Mouse (Mus musculus): ENCODE measurements around the gene Cckbr.
A peak's percentile ranks its signal among the peaks of the same experiment; 100 is the strongest.

The Cckbr gene

DNA sequence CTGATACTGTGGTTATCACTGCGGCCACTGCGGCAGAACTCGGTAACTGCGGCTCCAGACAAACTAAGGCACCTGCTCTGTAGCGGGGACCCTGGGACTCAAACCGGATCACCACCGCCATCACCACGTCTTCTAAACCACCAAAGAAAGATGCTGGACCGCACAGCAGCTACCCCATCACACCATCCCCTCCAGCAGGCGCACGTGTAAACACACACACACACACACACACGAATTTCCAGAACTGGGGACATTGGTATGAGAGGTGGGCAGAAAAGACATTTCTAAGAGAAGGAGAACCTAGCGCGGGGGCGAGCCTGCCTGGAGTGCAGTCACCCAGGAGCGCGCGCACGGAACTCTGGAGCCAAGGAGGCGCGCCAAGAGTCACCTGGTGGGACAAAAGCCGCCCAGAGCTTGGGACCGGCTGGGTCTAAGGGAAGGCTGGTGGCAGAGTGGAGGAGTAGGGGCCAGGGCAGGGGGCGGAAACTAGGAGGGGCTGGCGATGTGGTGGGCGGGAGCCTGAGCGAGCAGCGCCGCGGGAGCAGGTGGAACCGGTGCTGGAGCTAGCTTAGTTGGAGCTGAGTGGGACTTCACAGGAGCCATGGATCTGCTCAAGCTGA is at the start of gene Cckbr:
Gene Cckbr (plus strand): TSS at position 308 of the 620 bp plus-strand sequence.
- DNase-seq (ENCODE audit: inconsistent age in 2 of 2, low spot score in 1 of 2) = no peak

DNA sequence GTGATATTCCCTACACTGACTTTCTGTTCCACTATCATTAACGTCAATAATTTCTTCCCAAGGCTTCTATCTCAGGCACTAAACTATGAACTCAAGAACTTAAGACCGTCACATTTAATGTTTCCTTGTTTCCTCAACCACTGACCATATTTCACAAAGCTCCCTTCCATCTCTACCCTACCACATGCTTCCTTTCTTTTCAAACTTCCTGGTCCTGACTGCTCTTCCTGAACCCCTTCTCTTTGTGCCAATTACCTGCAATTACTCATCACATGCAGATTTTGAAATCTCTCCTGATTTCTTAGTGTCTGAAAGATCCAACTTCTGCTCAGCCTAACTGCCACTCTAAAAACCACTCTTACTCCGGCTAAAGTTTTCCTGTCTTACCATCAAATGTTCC is 45.2 kb upstream of the Cckbr start:
- DNase-seq (ENCODE audit: inconsistent age in 2 of 2, low spot score in 1 of 2) = no peak

DNA sequence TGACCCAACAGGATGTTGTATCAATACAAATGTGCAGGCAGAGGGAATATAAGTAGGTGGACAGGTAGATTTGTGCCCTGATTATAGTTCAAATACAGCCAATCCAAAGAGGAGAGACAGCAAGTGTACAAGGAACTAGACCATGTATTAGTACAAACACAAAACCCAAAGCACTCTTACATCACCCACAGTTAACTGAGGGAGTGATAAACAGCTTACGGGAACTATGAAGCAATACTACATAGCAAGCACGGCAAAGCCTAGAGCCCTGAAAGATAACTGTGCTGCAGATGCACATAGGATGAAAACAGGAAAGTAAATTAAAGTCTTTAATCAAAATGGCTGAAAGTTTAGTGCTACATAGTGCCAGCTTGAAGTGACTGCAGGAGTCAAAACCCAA is 37.8 kb upstream of the Cckbr start:
- DNase-seq (ENCODE audit: inconsistent age in 2 of 2, low spot score in 1 of 2) = no peak

DNA sequence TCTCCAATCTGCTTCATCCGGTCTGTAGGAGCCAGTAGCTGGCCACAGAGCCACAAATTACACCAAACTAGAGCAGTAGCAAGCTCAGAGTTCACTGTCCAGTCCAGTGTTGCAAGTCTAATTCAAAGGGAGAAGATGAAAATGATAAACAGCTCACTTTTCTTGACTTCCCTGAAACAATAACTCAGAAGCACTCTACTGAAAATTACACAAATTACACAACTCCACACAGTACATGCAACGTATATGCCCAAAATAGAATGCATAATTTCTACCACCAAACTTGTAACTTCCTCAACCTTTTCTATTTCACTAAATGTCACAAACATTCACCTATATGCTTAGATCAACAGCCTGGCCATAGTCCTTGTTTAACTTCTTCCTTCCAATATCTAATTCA is 35.3 kb upstream of the Cckbr start:
- no peak for DNase-seq (ENCODE audit: inconsistent age in 2 of 2, low spot score in 1 of 2)

DNA sequence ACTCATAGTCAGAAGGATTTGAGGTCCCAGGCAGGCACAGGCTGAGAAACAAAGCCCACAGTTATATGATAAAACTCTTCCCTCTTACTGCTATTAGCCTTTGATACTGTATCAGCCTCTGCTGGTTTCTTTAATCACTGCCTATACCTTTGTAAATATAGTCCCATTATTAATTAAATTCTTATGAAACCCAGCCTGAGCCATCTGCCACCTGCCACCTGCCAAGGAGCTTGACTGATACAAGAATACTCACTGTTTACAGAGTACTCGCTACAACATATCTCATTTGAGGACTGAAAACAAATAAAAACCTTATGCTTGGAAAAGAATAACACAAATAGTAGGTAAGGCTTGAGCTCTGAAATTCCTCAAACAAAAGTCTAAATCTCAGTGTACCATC is 30.9 kb upstream of the Cckbr start:
- no peak for DNase-seq (ENCODE audit: inconsistent age in 2 of 2, low spot score in 1 of 2)

DNA sequence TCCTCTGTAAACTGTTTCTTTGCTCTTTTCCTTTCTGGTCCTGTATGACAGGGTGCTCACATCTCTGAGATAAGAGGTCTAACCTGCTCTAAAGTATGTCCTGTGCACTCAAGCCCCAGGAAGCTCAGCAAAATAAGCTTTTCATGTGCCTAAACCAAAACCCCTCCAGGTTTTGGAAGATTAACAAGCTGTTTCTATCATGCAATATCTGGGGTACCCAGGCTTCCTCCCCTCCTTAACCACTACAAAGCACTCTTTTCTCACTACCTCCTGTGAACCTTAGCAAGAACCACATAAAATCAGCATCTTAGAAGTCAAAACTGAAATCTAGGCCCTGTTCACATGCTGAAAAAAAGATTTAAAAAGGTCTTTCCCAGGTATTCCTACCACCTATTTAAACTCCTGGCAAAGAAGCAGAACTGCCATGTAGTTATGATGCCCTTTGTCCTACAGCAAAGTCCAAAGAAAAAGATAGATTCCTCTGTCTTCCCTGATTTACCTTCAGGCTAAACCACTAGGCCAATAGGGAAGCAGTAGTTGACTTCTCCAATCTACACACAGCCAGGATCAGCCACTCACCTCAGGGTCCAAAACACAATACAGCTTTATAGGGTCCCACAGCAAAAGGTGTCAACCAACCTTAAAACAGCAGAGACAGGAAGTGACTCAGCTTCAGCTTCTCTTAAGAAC is 30.3 kb upstream of the Cckbr start:
- no peak for DNase-seq (ENCODE audit: inconsistent age in 2 of 2, low spot score in 1 of 2)

DNA sequence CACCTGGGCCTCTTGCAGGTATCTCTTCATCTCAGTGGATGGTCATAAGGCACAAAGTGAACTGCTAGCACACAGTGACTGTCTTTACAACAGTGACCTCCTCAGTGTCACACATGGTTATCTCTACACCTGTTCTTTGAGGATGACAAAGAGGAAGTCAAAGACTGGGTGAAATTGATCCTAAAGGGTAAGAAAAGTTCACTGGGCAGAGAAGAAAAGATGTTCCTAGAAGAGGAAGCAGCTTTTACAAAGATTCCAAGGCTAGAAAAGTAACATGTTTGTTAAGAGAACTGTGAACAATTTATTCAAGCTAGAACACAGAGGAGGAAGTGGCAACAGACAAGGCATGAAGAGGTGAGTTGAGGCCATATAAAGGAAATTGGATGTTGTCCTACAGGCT is 29.4 kb upstream of the Cckbr start:
- no peak for DNase-seq (ENCODE audit: inconsistent age in 2 of 2, low spot score in 1 of 2)

DNA sequence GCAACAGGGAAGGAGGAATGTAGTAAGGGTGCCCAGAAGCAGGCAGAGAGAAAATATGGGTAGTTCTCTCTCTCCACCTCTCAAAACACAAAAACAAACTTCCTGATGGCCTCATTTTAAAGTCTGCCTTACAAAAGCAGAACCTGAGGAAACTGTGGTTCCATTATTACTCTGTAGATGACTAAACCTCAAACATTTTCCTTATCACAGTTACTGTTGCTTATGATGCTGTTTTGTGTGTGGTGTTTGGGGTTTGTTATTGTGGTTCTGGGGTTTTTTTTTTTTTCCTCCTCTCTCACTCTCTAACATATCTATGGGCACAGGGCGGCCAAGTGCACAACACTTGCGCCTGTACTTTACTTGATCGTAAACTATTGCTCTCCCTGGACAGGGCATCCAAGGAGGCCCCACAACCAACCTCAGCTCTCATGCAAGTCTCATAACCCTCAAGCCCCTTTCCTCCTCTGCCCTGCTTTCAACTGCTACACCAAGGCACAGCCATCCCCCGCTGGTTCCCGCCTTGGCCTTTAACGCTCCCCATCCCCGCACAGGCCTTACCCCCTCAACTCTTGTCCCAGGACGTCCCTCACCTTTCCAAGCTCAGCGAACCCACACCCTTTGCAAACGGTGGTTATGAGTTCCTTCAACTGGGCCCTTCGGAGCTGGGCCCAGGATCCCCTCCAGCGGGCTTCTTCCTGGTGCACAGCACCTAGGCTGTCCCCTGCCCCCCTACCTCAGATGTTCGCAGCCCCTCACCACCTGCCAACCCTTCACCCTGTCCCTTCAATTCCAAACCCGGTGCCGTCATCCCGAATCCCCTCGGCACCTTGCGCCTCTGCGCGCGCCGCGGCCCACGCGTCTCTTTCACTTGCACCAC is 26.2 kb upstream of the Cckbr start:
- DNase-seq (ENCODE audit: inconsistent age in 2 of 2, low spot score in 1 of 2) = no peak

DNA sequence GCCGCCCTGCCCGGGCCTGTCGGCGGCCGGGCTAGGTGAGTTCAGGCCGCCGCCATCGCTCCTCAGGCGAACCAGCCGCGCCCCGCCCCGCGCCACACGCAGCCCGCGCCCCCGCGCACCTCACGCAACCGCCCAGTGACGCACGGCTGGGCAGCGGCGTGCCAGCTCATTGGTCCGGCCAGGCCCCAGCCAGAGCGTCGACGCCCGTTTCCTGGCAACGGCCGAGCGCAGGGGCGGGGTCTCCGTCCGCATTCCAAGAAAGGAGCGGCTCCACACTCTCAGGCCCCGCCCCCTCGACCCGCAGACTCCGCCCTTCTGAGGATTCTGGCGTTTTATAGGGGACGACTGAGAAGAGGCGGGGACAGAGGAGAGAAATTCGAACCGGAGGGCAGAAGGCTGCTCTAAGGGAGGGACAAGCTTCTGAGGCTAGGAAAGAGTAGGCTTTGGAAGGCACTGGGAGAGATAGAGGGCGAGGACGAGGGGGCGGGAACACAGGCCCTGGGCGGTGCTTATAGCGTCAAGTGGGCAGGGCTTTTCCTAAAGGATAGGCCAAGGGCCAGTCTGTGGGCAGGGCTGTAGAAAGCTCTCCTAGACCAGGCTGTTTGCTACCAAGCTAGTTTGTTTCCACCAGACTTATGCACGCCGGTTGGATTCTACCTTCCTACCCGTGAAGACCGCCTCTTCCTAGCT is 25.5 kb upstream of the Cckbr start, which contains the start of gene Fam160a2:
Gene Fam160a2 (minus strand): TSS at position 120 of the 690 bp plus-strand sequence.
- peak; percentile 100 for DNase-seq (ENCODE audit: inconsistent age in 2 of 2, low spot score in 1 of 2)

DNA sequence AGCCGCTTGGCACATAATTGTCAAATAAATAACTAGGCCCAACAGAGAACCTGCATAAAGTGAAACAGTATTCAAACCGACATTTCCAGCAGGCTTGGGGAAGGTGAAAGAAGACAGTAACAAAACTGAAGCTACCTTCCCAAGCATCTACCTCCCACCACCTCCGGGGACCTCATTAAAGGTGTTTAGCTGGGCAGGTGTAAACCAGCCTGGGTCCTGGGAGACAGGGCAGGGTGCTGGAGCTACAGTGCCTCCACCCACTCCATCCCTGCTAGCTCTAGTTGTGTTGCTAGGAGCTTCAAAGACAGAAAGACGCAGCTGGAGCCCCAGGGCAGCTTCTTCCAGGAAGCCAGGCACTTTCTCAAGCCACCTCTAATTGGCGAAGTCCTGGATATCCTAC is 21.3 kb upstream of the Cckbr start, which contains the start of gene Cnga4:
Gene Cnga4 (plus strand): TSS at position 301 of the 400 bp plus-strand sequence.
- no peak for DNase-seq (ENCODE audit: inconsistent age in 2 of 2, low spot score in 1 of 2)

DNA sequence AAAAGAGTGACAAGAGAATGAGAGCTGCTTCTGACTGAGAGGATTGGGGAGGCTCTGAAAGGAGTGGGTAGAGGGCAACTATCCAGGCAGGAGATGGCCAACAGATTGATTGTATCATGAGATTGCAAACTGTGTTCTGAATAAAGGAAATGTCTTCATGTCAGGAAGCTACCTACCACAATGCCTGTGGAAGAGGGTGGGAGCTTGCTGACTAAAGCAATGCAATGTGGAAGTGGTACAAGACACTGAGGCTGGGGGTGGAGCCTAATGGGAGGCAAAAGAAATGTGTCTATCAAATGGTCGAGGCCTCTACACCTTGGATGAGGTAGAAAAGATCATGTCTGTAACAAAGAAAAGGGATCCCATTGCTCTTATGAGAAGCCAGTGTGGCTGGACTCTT is 19.2 kb upstream of the Cckbr start:
- no peak for DNase-seq (ENCODE audit: inconsistent age in 2 of 2, low spot score in 1 of 2)

DNA sequence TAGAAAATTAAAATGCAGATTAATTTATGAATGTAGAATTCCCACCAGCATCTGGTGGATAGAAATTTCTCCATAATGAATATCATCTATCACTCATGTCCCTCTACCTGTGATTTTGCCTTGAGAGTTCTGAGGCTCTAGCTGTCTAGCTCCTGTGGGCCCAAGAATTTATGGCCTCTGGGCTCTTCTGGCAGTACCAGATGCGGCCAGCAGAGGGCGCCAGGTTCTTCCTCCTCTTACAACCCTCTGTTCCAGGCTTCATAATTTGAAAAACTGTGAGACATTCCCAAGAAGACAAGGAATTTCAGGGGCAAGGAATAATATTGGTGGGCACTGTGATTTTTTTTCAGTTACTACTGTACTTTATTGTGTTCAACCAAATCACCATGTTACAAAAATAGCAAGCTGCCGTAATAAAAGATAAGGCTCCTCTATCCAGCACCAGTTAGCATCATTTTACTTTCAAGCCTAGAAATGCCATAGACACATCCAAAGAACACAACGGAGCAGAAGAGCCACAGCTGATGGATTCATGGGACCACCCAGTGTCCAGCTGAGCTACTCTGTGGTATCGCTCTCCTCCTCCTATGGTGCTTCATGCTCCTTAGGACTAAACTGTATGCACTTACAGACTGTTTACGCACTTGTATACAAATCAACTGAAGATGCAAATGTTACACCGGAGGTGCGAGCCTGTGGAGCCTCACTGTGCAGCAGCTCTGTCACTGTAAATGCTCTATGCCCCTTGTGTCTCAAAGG is 13.5 kb upstream of the Cckbr start:
- peak; percentile 71 to 92 for DNase-seq (ENCODE audit: inconsistent age in 2 of 2, low spot score in 1 of 2)

DNA sequence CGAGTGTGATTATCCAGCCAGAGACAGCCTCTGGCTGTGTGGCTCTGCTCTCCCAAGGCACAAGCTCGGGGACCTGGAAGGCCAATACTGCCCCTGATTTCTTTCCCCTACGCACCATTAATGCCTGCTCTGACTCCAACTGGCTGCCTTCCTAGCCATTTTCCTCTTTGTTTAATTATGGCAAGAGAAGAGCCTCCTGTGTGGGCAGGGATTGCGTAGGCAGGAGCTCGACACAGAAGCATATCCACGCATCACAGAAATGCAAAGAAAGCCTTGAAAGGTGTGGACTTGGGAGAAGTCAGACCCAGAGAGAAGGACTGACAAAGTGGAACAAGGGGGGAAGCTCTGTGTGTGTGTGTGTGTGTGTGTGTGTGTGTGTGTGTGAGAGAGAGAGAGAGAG is 11.1 kb upstream of the Cckbr start:
- no peak for DNase-seq (ENCODE audit: inconsistent age in 2 of 2, low spot score in 1 of 2)

DNA sequence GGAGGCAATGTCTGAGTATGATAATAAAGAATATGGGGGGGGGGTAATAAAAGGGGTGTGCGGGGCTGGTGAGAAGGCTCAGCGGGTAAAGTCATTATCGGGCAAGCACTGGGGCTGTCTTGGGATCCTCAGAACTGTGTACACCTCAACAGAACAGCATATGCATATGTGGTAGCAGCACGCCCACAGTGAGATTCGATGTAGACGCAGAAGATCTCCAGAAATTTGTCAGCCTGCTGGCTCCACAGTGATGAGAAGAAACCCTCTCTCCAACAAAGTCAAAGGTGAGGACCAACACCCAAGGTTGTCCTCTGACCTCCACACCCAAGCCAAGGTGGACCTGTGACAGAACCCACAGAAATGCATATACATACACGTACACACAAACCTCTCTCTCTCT is 9.0 kb upstream of the Cckbr start:
- DNase-seq (ENCODE audit: inconsistent age in 2 of 2, low spot score in 1 of 2) = no peak

DNA sequence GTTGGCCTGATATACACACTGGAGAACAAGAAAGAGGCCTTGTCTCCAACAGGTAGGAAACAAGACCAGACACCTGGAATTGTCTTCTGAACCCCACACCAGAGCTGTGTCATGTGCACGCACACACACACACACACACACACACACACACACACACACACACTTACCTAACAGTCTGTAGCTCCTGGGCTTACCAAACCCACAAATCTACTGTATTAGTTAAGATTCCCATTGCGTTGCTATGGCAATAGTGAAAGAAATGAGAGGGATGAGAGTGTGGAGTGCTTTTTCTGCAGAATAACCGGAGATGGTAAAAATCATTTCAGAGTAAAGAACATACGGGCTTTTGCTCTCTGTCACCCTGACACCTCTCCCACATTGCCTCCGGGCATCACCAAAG is 7.4 kb upstream of the Cckbr start:
- no peak for DNase-seq (ENCODE audit: inconsistent age in 2 of 2, low spot score in 1 of 2)

DNA sequence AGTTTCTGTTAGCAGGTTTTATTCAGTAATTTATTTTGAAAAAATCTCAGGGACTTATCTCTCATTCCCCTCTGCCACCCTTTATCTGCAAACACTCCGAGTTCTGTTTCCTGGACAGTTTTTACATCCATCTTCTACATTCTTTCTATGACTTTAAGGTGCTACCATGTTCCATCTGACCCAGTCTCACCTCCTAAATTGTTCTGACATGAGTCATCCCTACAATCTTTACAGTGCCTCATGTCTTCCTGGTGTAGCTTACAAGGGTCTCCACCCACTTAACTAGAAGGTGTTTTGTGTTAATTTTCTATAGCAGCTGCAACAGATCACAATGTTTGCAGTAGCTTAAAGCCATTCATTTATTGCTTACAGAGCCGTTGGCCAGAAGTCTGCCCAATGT is 4.6 kb upstream of the Cckbr start:
- no peak for DNase-seq (ENCODE audit: inconsistent age in 2 of 2, low spot score in 1 of 2)

DNA sequence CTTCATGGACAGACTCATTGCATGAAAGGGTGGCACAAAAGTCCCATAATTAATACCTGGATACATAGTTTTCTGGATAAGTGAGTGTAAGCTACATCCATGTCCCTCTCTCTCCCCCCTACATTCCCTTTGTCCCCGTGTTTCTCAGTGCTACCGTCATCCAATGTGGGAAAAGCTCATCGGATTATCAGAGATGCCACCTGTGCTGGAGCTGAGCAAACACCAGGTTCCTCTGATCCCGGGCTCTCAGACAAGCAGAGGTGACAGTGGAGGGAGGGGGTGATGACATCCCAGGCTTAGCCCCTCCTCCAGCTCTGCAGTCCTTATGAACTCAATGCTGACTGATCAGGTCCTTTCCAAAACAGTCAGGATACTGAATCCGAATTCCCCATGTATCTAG is 1.2 kb upstream of the Cckbr start:
- DNase-seq (ENCODE audit: inconsistent age in 2 of 2, low spot score in 1 of 2) = no peak

DNA sequence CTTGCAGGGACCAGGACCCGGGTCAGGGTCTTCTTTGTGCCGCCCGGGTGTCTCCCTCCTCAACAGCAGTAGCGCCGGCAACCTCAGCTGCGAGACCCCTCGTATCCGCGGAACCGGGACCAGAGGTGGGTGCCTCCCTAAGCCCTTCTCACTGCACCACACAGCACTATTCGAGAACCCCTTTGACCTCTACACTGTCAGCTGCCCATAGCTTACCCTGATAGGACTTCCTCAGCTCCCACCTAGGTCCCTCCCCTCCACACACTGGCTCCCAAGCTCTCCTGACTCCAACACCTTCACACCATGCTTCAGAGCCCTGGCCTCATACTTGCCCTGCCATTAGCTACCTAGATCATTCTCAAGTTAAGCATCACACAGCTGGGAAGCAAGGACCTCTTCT is 520 bp downstream of the Cckbr start:
- no peak for DNase-seq (ENCODE audit: inconsistent age in 2 of 2, low spot score in 1 of 2)

DNA sequence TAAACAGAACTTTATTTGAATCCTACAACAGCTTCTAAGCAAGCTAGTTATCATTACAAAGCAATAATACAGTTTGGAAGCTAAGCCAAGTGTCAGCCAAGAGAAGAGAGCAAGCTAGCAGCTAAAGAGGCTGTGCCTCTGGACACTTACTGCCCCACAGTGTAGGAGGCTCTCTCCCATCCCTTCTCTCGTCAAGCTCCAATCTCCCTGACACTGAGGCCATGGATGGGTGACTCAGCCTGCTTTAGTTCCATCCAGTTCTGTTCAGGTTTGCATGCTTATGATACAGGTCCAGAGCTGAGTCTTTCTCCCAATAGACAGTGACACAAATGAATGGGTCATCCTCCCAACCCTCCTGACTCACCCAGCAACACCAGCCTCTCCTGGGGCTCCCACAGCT is 6.5 kb downstream of the Cckbr start:
- DNase-seq (ENCODE audit: inconsistent age in 2 of 2, low spot score in 1 of 2) = no peak

DNA sequence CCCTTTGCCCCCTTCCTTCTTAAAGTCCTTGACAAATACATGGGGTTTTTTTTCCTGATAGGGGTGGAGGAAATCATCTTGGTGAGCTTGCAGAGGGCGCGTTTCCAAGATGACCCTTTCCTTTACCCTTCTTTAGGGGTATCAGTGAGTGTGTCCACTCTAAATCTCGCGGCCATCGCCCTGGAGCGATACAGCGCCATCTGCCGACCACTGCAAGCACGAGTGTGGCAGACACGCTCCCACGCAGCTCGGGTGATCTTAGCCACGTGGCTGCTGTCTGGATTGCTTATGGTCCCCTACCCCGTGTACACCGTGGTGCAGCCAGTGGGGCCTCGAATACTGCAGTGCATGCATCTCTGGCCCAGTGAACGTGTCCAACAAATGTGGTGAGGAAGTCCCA is 8.3 kb downstream of the Cckbr start:
- DNase-seq (ENCODE audit: inconsistent age in 2 of 2, low spot score in 1 of 2) = no peak

DNA sequence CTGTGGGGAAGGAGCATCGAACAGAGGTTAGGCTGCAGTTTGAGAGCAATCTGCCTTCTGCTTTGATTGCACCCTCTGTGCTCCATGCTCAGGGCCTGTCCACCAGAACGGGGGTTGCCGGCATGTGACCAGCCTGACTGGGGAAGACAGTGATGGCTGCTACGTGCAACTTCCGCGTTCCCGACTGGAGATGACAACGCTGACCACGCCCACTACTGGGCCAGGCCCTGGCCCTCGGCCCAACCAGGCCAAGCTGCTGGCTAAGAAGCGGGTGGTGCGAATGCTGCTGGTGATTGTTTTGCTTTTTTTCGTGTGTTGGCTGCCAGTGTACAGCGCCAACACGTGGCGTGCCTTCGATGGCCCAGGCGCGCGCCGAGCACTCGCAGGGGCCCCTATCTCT is 9.3 kb downstream of the Cckbr start:
- DNase-seq (ENCODE audit: inconsistent age in 2 of 2, low spot score in 1 of 2) = no peak

All from adrenal gland, adult (tissue).